Mouse (Mus musculus): Measurements from ENCODE around the gene Gbp7. TPM values are rescaled to one million over a fixed set of nuclear protein-coding genes. Genes with fewer than 3 reads are reported as not detected.
A peak's percentile ranks its signal among the peaks of the same experiment; 100 is the strongest.
"Not testable (repeated sequence)": the region's sequence is repeated elsewhere in the genome, so short reads cannot be mapped to it uniquely, and the experiment has no call there.

Gbp7 gene
- polyA plus RNA-seq, 1 experiment, result 0.04 TPM

GRCm38 (mm10) chr3:142559632-142560228 is 29.6 kb downstream of the Gbp7 start, which contains the start of gene Gbp3:
TSS of gene Gbp3 (plus strand) at chr3:142560026.
- H3K27me3 ChIP-seq (ENCODE audit: control insufficient read depth), result no peaks in the 10 kb centered on the region
- peaks cover 2% of the 10 kb centered on the region; the same call in 1 of the 2 replicates for H3K4me1 ChIP-seq (ENCODE audit: control insufficient read depth)
- no peaks in the 10 kb centered on the region for H3K36me3 ChIP-seq (ENCODE audit: control insufficient read depth)
- H3K9me3 ChIP-seq (ENCODE audit: control insufficient read depth, low read length), result no peaks in the 10 kb centered on the region
- no peak for TF ChIP-seq TAL1 (IDR thresholded peaks at IDR 0.05; ENCODE audit: low read length)
- TF ChIP-seq GATA1 (IDR thresholded peaks at IDR 0.05; ENCODE audit: low read length), result no peak
- H3K4me3 ChIP-seq (replicated peaks), result peak within 1 kb of the TSS; percentile 42

- Histone ChIP-seq H3K36me3 (ENCODE audit: control insufficient read depth) (no peaks in the 10 kb centered on the region), H3K4me3 (replicated peaks) (peak overlapping the region; percentile 42), H3K4me1 (ENCODE audit: control insufficient read depth) (peaks cover 2% of the 10 kb centered on the region; the same call in 1 of the 2 replicates), H3K9me3 (ENCODE audit: control insufficient read depth, low read length) (no peaks in the 10 kb centered on the region), H3K27me3 (ENCODE audit: control insufficient read depth) (no peaks in the 10 kb centered on the region)
- TF ChIP-seq TAL1 (IDR thresholded peaks at IDR 0.05; ENCODE audit: low read length) (no peak), GATA1 (IDR thresholded peaks at IDR 0.05; ENCODE audit: low read length) (no peak)
Measured at GRCm38 (mm10) chr3:142560296-142560948, 30.3 kb downstream of the Gbp7 start.

- Histone ChIP-seq H3K27me3 (ENCODE audit: control insufficient read depth) (no peaks in the 10 kb centered on the region), H3K4me3 (replicated peaks) (no peak overlapping the region), H3K36me3 (ENCODE audit: control insufficient read depth) (no peaks in the 10 kb centered on the region), H3K4me1 (ENCODE audit: control insufficient read depth) (peaks cover 2% of the 10 kb centered on the region; the same call in 1 of the 2 replicates), H3K9me3 (ENCODE audit: control insufficient read depth, low read length) (no peaks in the 10 kb centered on the region)
- TF ChIP-seq GATA1 (IDR thresholded peaks at IDR 0.05; ENCODE audit: low read length) (no peak), TAL1 (IDR thresholded peaks at IDR 0.05; ENCODE audit: low read length) (no peak)
Measured at GRCm38 (mm10) chr3:142561045-142561646, 31.0 kb downstream of the Gbp7 start.

- Histone ChIP-seq H3K27me3 (ENCODE audit: control insufficient read depth) (no peaks in the 10 kb centered on the region), H3K4me3 (replicated peaks) (no peak overlapping the region)
- TF ChIP-seq TAL1 (IDR thresholded peaks at IDR 0.05; ENCODE audit: low read length) (no peak), GATA1 (IDR thresholded peaks at IDR 0.05; ENCODE audit: low read length) (no peak)
Measured at GRCm38 (mm10) chr3:142561666-142562065, 31.5 kb downstream of the Gbp7 start.

GRCm38 (mm10) chr3:142567490-142567889 is 37.3 kb downstream of the Gbp7 start:
- not testable (repeated sequence) for H3K4me1 ChIP-seq (ENCODE audit: control insufficient read depth); H3K27me3 ChIP-seq (ENCODE audit: control insufficient read depth); H3K9me3 ChIP-seq (ENCODE audit: control insufficient read depth, low read length); H3K4me3 ChIP-seq (replicated peaks); H3K36me3 ChIP-seq (ENCODE audit: control insufficient read depth)

More at GRCm38 (mm10) chr3:142561666-142562065, 31.5 kb downstream of the Gbp7 start:
- H3K36me3 ChIP-seq (ENCODE audit: control insufficient read depth), result no peaks in the 10 kb centered on the region
- peaks cover 2% of the 10 kb centered on the region; the same call in 1 of the 2 replicates for H3K4me1 ChIP-seq (ENCODE audit: control insufficient read depth)
- no peaks in the 10 kb centered on the region for H3K9me3 ChIP-seq (ENCODE audit: control insufficient read depth, low read length)

GRCm38 (mm10) chr3:142570738-142571137 is 40.6 kb downstream of the Gbp7 start:
- TF ChIP-seq GATA1 (IDR thresholded peaks at IDR 0.05; ENCODE audit: low read length) (no peak), TAL1 (IDR thresholded peaks at IDR 0.05; ENCODE audit: low read length) (no peak)

GRCm38 (mm10) chr3:142577108-142577507 is 47.0 kb downstream of the Gbp7 start:
- no peaks in the 10 kb centered on the region for H3K4me1 ChIP-seq (ENCODE audit: control insufficient read depth)
- no peak overlapping the region for H3K4me3 ChIP-seq (replicated peaks)
- TF ChIP-seq TAL1 (IDR thresholded peaks at IDR 0.05; ENCODE audit: low read length) (no peak), GATA1 (IDR thresholded peaks at IDR 0.05; ENCODE audit: low read length) (no peak)
- H3K27me3 ChIP-seq (ENCODE audit: control insufficient read depth), result no peaks in the 10 kb centered on the region
- H3K36me3 ChIP-seq (ENCODE audit: control insufficient read depth), result no peaks in the 10 kb centered on the region
- H3K9me3 ChIP-seq (ENCODE audit: control insufficient read depth, low read length), result no peaks in the 10 kb centered on the region

More at GRCm38 (mm10) chr3:142570738-142571137, 40.6 kb downstream of the Gbp7 start:
- H3K4me3 ChIP-seq (replicated peaks), result no peak overlapping the region
- no peaks in the 10 kb centered on the region for H3K9me3 ChIP-seq (ENCODE audit: control insufficient read depth, low read length)
- H3K27me3 ChIP-seq (ENCODE audit: control insufficient read depth), result no peaks in the 10 kb centered on the region
- H3K36me3 ChIP-seq (ENCODE audit: control insufficient read depth), result no peaks in the 10 kb centered on the region
- H3K4me1 ChIP-seq (ENCODE audit: control insufficient read depth), result no peaks in the 10 kb centered on the region

- Histone ChIP-seq H3K36me3 (ENCODE audit: control insufficient read depth) (no peaks in the 10 kb centered on the region), H3K4me3 (replicated peaks) (no peak overlapping the region), H3K27me3 (ENCODE audit: control insufficient read depth) (no peaks in the 10 kb centered on the region), H3K9me3 (ENCODE audit: control insufficient read depth, low read length) (no peaks in the 10 kb centered on the region), H3K4me1 (ENCODE audit: control insufficient read depth) (no peaks in the 10 kb centered on the region)
- TF ChIP-seq GATA1 (IDR thresholded peaks at IDR 0.05; ENCODE audit: low read length) (no peak), TAL1 (IDR thresholded peaks at IDR 0.05; ENCODE audit: low read length) (no peak)
Measured at GRCm38 (mm10) chr3:142578342-142578741, 48.2 kb downstream of the Gbp7 start.

GRCm38 (mm10) chr3:142583067-142583466 is 52.9 kb downstream of the Gbp7 start:
- H3K36me3 ChIP-seq (ENCODE audit: control insufficient read depth), result no peaks in the 10 kb centered on the region
- no peak overlapping the region for H3K4me3 ChIP-seq (replicated peaks)
- no peaks in the 10 kb centered on the region for H3K4me1 ChIP-seq (ENCODE audit: control insufficient read depth)
- no peaks in the 10 kb centered on the region for H3K27me3 ChIP-seq (ENCODE audit: control insufficient read depth)
- TF ChIP-seq TAL1 (IDR thresholded peaks at IDR 0.05; ENCODE audit: low read length) (no peak), GATA1 (IDR thresholded peaks at IDR 0.05; ENCODE audit: low read length) (no peak)
- H3K9me3 ChIP-seq (ENCODE audit: control insufficient read depth, low read length), result no peaks in the 10 kb centered on the region
